Mouse (Mus musculus): ENCODE results near the gene Tfap4. TPM values are rescaled to one million over a fixed set of nuclear protein-coding genes. Genes with fewer than 3 reads are reported as not detected.
A peak's percentile ranks its signal among the peaks of the same experiment; 100 is the strongest.

Tfap4 gene
- polyA plus RNA-seq, 1 experiment from 2014 or later = 41.4 TPM

DNA sequence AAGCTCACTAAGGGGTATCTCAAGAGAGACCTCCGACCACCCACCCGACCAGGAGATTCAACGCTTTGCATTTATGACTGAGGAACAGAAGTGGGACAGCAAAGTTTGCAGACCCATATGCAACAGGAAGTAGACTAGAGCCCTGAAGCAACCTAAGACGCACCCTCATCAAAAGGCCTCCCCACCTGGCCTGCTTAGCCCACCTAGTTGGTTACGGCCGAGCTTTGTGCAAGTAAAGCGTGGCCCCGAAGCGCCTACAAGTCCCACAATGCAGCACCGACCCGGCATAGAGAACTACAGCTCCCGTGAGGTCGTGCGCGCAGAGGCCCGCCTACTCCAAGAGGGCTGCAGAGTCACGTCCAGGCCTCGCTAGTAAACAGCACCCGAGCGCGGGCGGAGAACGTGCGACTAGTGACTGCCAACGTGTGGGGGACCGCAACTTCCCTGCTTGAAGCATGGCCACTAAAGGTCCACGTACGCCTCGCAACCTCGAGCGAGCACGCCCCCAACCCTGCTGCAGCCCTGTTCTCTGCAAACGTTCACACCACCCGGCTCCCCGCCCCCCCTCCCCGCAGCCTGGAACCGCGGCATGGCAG lies 1.2 kb downstream of the Tfap4 start:
- peaks cover 42% of the 10 kb centered on the region for H3K4me1 ChIP-seq
- DNase-seq (ENCODE audit: low spot score) = peak; percentile 94
- WGBS = under 1% methylated on average over 38 of the region's 38 CpGs
- no peaks in the 10 kb centered on the region for H3K27me3 ChIP-seq (ENCODE audit: low read depth, poor library complexity, severe bottlenecking)
- peak overlapping the region; percentile 97 for H3K27ac ChIP-seq
- no peaks in the 10 kb centered on the region for H3K9me3 ChIP-seq (replicated peaks)
- peaks cover 19% of the 10 kb centered on the region for H3K36me3 ChIP-seq
- H3K4me3 ChIP-seq = peak overlapping the region; percentile 90

- no peaks in the 10 kb centered on the region for H3K9me3 ChIP-seq (replicated peaks)
- peak overlapping the region; percentile 97 for H3K27ac ChIP-seq
- H3K36me3 ChIP-seq = peaks cover 19% of the 10 kb centered on the region
- no peaks in the 10 kb centered on the region for H3K27me3 ChIP-seq (ENCODE audit: low read depth, poor library complexity, severe bottlenecking)
- H3K4me1 ChIP-seq = peaks cover 47% of the 10 kb centered on the region
- under 1% methylated on average over 19 of the region's 19 CpGs for WGBS
- DNase-seq (ENCODE audit: low spot score) = peak; percentile 76
- peak overlapping the region; percentile 90 for H3K4me3 ChIP-seq
Measured at GRCm38 (mm10) chr16:4557949-4558348, 1.7 kb downstream of the Tfap4 start.

GRCm38 (mm10) chr16:4557085-4557484 lies 2.6 kb downstream of the Tfap4 start:
- 88% methylated on average over 1 of the region's 1 CpGs for WGBS
- no peaks in the 10 kb centered on the region for H3K9me3 ChIP-seq (replicated peaks)
- peak overlapping the region; percentile 90 for H3K4me3 ChIP-seq
- H3K4me1 ChIP-seq = peaks cover 56% of the 10 kb centered on the region
- no peak for DNase-seq (ENCODE audit: low spot score)
- peaks cover 19% of the 10 kb centered on the region for H3K36me3 ChIP-seq
- H3K27me3 ChIP-seq (ENCODE audit: low read depth, poor library complexity, severe bottlenecking) = no peaks in the 10 kb centered on the region
- peak overlapping the region; percentile 97 for H3K27ac ChIP-seq

- Histone ChIP-seq H3K27ac (no peak overlapping the region; the same call in 1 of the 2 replicates), H3K36me3 (peaks cover 34% of the 10 kb centered on the region), H3K9me3 (replicated peaks) (no peaks in the 10 kb centered on the region), H3K4me3 (no peak overlapping the region), H3K27me3 (ENCODE audit: low read depth, poor library complexity, severe bottlenecking) (no peaks in the 10 kb centered on the region), H3K4me1 (peaks cover 62% of the 10 kb centered on the region)
- no peak for DNase-seq (ENCODE audit: low spot score)
- WGBS = 93% methylated on average over 1 of the region's 1 CpGs
Measured at GRCm38 (mm10) chr16:4555555-4555954, 4.1 kb downstream of the Tfap4 start.

GRCm38 (mm10) chr16:4552829-4553550 lies 6.7 kb downstream of the Tfap4 start:
- no peaks in the 10 kb centered on the region for H3K9me3 ChIP-seq (replicated peaks)
- peak overlapping the region; percentile 89 for H3K27ac ChIP-seq
- peaks cover 58% of the 10 kb centered on the region for H3K4me1 ChIP-seq
- WGBS = 11% methylated on average over 6 of the region's 6 CpGs
- peak overlapping the region; percentile 35 for H3K4me3 ChIP-seq
- H3K27me3 ChIP-seq (ENCODE audit: low read depth, poor library complexity, severe bottlenecking) = no peaks in the 10 kb centered on the region
- DNase-seq (ENCODE audit: low spot score) = peak; percentile 90
- peaks cover 57% of the 10 kb centered on the region for H3K36me3 ChIP-seq

DNA sequence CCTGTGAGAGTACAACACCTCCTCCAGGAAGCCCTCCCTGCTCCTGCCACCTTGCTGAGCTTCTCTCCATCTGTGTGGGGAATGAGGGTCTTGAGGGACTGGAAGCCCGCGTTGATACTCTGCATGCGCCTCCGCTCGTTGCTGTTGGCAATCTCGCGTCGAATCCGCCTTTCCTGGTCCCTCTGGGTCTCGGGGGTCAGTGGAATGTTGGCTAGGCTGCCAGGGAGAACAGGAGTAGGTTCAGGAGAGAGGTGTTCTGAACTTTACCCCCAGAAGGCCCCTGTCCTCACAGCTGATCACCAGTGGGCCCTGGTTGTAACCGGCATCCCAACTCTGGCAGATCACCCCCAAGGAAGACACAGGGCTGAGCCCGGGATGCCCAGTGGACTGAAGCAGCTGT lies 7.8 kb downstream of the Tfap4 start:
- whole genome bisulfite sequencing = 93% methylated on average over 12 of the region's 12 CpGs
- no peaks in the 10 kb centered on the region for H3K9me3 ChIP-seq (replicated peaks)
- H3K27me3 ChIP-seq (ENCODE audit: low read depth, poor library complexity, severe bottlenecking) = no peaks in the 10 kb centered on the region
- peak overlapping the region; percentile 89 for H3K27ac ChIP-seq
- H3K4me3 ChIP-seq = peak overlapping the region; percentile 35; the same call in 1 of the 2 replicates
- no peak for DNase-seq (ENCODE audit: low spot score)
- peaks cover 65% of the 10 kb centered on the region for H3K36me3 ChIP-seq
- peaks cover 47% of the 10 kb centered on the region for H3K4me1 ChIP-seq

- Histone ChIP-seq H3K4me3 (no peak overlapping the region), H3K4me1 (peaks cover 42% of the 10 kb centered on the region), H3K27ac (peak overlapping the region; percentile 89; the same call in 1 of the 2 replicates), H3K27me3 (ENCODE audit: low read depth, poor library complexity, severe bottlenecking) (no peaks in the 10 kb centered on the region), H3K36me3 (peaks cover 66% of the 10 kb centered on the region), H3K9me3 (replicated peaks) (no peaks in the 10 kb centered on the region)
- DNase-seq (ENCODE audit: low spot score) = peak; percentile 80
- 47% methylated on average over 13 of the region's 13 CpGs for WGBS
Measured at GRCm38 (mm10) chr16:4551056-4551455, 8.6 kb downstream of the Tfap4 start.

- H3K36me3 ChIP-seq = peaks cover 74% of the 10 kb centered on the region
- 91% methylated on average over 18 of the region's 18 CpGs for WGBS
- no peaks in the 10 kb centered on the region for H3K9me3 ChIP-seq (replicated peaks)
- H3K4me3 ChIP-seq = no peak overlapping the region
- H3K4me1 ChIP-seq = peaks cover 34% of the 10 kb centered on the region
- no peaks in the 10 kb centered on the region for H3K27me3 ChIP-seq (ENCODE audit: low read depth, poor library complexity, severe bottlenecking)
- H3K27ac ChIP-seq = no peak overlapping the region
- no peak for DNase-seq (ENCODE audit: low spot score)
Measured at GRCm38 (mm10) chr16:4548953-4549688, 10.5 kb downstream of the Tfap4 start.

GRCm38 (mm10) chr16:4547611-4548010 lies 12.0 kb downstream of the Tfap4 start:
- no peak overlapping the region for H3K4me3 ChIP-seq
- no peaks in the 10 kb centered on the region for H3K27me3 ChIP-seq (ENCODE audit: low read depth, poor library complexity, severe bottlenecking)
- no peaks in the 10 kb centered on the region for H3K9me3 ChIP-seq (replicated peaks)
- H3K4me1 ChIP-seq = peaks cover 19% of the 10 kb centered on the region
- no peak for DNase-seq (ENCODE audit: low spot score)
- H3K36me3 ChIP-seq = peaks cover 79% of the 10 kb centered on the region
- no peak overlapping the region for H3K27ac ChIP-seq
- 93% methylated on average over 5 of the region's 5 CpGs for WGBS

DNA sequence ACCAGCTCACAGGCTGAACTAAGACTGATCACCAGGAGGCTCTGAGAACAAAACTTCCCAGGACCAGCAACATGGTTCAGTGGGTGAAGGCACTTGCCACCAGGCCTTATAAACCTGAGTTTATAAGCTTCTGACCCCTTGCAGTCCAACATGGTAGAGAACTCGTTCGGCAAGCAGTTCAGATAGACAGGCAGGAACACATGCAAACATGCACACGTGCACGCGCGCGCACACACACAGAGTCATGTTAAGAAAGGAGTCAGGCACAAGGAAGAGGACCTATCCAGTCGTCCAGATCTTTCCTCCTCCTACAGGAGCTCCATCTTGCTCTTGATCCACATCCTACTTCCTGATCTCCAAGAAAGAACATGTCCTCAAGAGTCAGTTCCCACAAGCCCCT lies 12.8 kb downstream of the Tfap4 start:
- 95% methylated on average over 8 of the region's 8 CpGs for WGBS
- H3K4me1 ChIP-seq = peaks cover 16% of the 10 kb centered on the region
- no peak overlapping the region for H3K4me3 ChIP-seq
- no peaks in the 10 kb centered on the region for H3K27me3 ChIP-seq (ENCODE audit: low read depth, poor library complexity, severe bottlenecking)
- no peak for DNase-seq (ENCODE audit: low spot score)
- no peak overlapping the region for H3K27ac ChIP-seq
- peaks cover 77% of the 10 kb centered on the region for H3K36me3 ChIP-seq
- H3K9me3 ChIP-seq (replicated peaks) = no peaks in the 10 kb centered on the region

- Histone ChIP-seq H3K36me3 (peaks cover 64% of the 10 kb centered on the region), H3K9me3 (replicated peaks) (no peaks in the 10 kb centered on the region), H3K4me3 (no peak overlapping the region), H3K27ac (no peak overlapping the region), H3K4me1 (peaks cover 7% of the 10 kb centered on the region; the same call in 1 of the 2 replicates), H3K27me3 (ENCODE audit: low read depth, poor library complexity, severe bottlenecking) (no peaks in the 10 kb centered on the region)
- 80% methylated on average over 9 of the region's 9 CpGs for WGBS
- no peak for DNase-seq (ENCODE audit: low spot score)
Measured at GRCm38 (mm10) chr16:4544845-4545244, 14.8 kb downstream of the Tfap4 start.

- DNase-seq (ENCODE audit: low spot score) = no peak
- no peaks in the 10 kb centered on the region for H3K9me3 ChIP-seq (replicated peaks)
- no peak overlapping the region for H3K4me3 ChIP-seq
- H3K27ac ChIP-seq = no peak overlapping the region
- WGBS = 87% methylated on average over 3 of the region's 3 CpGs
- peaks cover 49% of the 10 kb centered on the region for H3K36me3 ChIP-seq
- no peaks in the 10 kb centered on the region for H3K27me3 ChIP-seq (ENCODE audit: low read depth, poor library complexity, severe bottlenecking)
- peaks cover 5% of the 10 kb centered on the region; the same call in 1 of the 2 replicates for H3K4me1 ChIP-seq
Measured at GRCm38 (mm10) chr16:4543266-4543665, 16.4 kb downstream of the Tfap4 start.
